ENCODE assay signal across 16 mouse cellular contexts in genomic region chr5:127885566-127886505, GRCm38 (mm10).
A peak's percentile ranks its signal among the peaks of the same experiment; 100 is the strongest.
DNase-seq lines count a peak whose midpoint lies in the region; ATAC-seq lines count a peak whose summit lies in the region.
"Had no signal": no experiment of that assay in that cellular context is flagged by ENCODE, and none has a peak within 500 bp of the region (broad histone marks: within the 10 kb centered on the region; RNA-seq: fewer than 3 reads in every experiment).

No protein-coding gene starts in this region.

- H3K27me3 ChIP-seq in embryonic facial prominence, embryonic 11.5 days (ENCODE audit: control insufficient read depth, insufficient read depth, low read length), result no peaks in the 10 kb centered on the region
- no peaks in the 10 kb centered on the region for H3K27me3 ChIP-seq in embryonic facial prominence, embryonic 10.5 days (replicated peaks; ENCODE audit: low read depth, poor library complexity, severe bottlenecking)
- H3K27me3 ChIP-seq: intestine, embryonic 15.5 days had no signal

- no peak overlapping the region for H3K9ac ChIP-seq in embryonic facial prominence, embryonic 11.5 days (replicated peaks; ENCODE audit: low read length)
- H3K9ac ChIP-seq: intestine, embryonic 15.5 days; lung, embryonic 14.5 days had no signal

- no peaks in the 10 kb centered on the region for H3K36me3 ChIP-seq in embryonic facial prominence, embryonic 11.5 days (replicated peaks; ENCODE audit: control insufficient read depth, insufficient read depth, low read depth, low read length)
- no peaks in the 10 kb centered on the region for H3K36me3 ChIP-seq in embryonic facial prominence, embryonic 10.5 days (replicated peaks)
- H3K36me3 ChIP-seq: intestine, embryonic 15.5 days had no signal

- no peak overlapping the region for H3K4me2 ChIP-seq in embryonic facial prominence, embryonic 11.5 days (ENCODE audit: low read depth, low read length)
- H3K4me2 ChIP-seq: intestine, embryonic 15.5 days; lung, embryonic 14.5 days had no signal

- 78% methylated on average over 18 of the region's 18 CpGs for WGBS in embryonic facial prominence, embryonic 11.5 days
- 82% methylated on average over 18 of the region's 18 CpGs for WGBS in embryonic facial prominence, embryonic 10.5 days

- no peaks in the 10 kb centered on the region for H3K4me1 ChIP-seq in embryonic facial prominence, embryonic 11.5 days (ENCODE audit: control insufficient read depth, insufficient read depth, low read length)
- H3K4me1 ChIP-seq in embryonic facial prominence, embryonic 10.5 days, result no peaks in the 10 kb centered on the region
- H3K4me1 ChIP-seq: intestine, embryonic 15.5 days had no signal

- no peak overlapping the region for H3K27ac ChIP-seq in embryonic facial prominence, embryonic 11.5 days (replicated peaks; ENCODE audit: low read depth, low read length)
- H3K27ac ChIP-seq in embryonic facial prominence, embryonic 10.5 days (replicated peaks), result no peak overlapping the region
- H3K27ac ChIP-seq: intestine, embryonic 15.5 days; left cerebral cortex, adult 2 months had no signal

- no peaks in the 10 kb centered on the region; the same call in 1 of the 2 replicates for H3K9me3 ChIP-seq in embryonic facial prominence, embryonic 11.5 days (replicated peaks; ENCODE audit: control insufficient read depth, low read length)
- peaks cover 11% of the 10 kb centered on the region; the same call in 1 of the 2 replicates for H3K9me3 ChIP-seq in embryonic facial prominence, embryonic 10.5 days
- H3K9me3 ChIP-seq: intestine, embryonic 15.5 days had no signal

- no peak for ATAC-seq in embryonic facial prominence, embryonic 11.5 days (replicated peaks; ENCODE audit: insufficient number of reproducible peaks, low FRiP score, low TSS enrichment, low read depth)
- ATAC-seq: intestine, embryonic 15.5 days had no signal

- DNase-seq in embryonic facial prominence, embryonic 11.5 days (ENCODE audit: low spot score), result peak; percentile 26
- no peak for DNase-seq in embryonic facial prominence, embryonic 10.5 days (ENCODE audit: low spot score)
- peak; percentile 24 for DNase-seq in right cerebral cortex, postnatal 14 days
- DNase-seq in right cerebral cortex, postnatal 36 days (ENCODE audit: low spot score in 2 of 2), result no peak
- peak; percentile 7 to 9 for DNase-seq in layer of hippocampus, postnatal 14 days (ENCODE audit: low spot score in 2 of 2)
- peak; percentile 64 for DNase-seq in retina, postnatal 1 day
- DNase-seq in adrenal gland, postnatal 25 days, result no peak
- DNase-seq in spleen, postnatal 4 days (ENCODE audit: low spot score in 2 of 2), result no peak
- DNase-seq: adrenal gland, postnatal 10 days; heart, postnatal 14 days; kidney, postnatal 10 days; lung, embryonic 14.5 days; spleen, adult 18-20 months had no signal

- H3K4me3 ChIP-seq in embryonic facial prominence, embryonic 11.5 days (ENCODE audit: low read depth, low read length), result no peak overlapping the region
- H3K4me3 ChIP-seq in embryonic facial prominence, embryonic 10.5 days, result no peak overlapping the region
- H3K4me3 ChIP-seq: erythroblast, embryonic 14.5 days; intestine, embryonic 15.5 days; left cerebral cortex, adult 2 months had no signal

Comparison
In these comparisons a context has a peak if more than half of its experiments do, and no peak if none do; other contexts are left out.
1. DNase-seq: peak in embryonic facial prominence, embryonic 11.5 days (single experiment), right cerebral cortex, postnatal 14 days (single experiment), layer of hippocampus, postnatal 14 days (2 of 2) and retina, postnatal 1 day (single experiment); none in embryonic facial prominence, embryonic 10.5 days (single experiment), right cerebral cortex, postnatal 36 days (0 of 2), adrenal gland, postnatal 25 days (single experiment) and spleen, postnatal 4 days (0 of 2).